Mouse (Mus musculus) MEL (cell line): ENCODE measurements around the gene Tmem132c. TPM values are rescaled to one million over a fixed set of nuclear protein-coding genes. Genes with fewer than 3 reads are reported as not detected.

Experiments used
- DNase-seq: peaks from one replicate; pipeline ENCODE4 v3.0.0; 2011; ENCODE audit warnings: low read depth, low spot score
- H3K27ac ChIP-seq: 2 replicates; pipeline ENCODE4 v1.5.1; 2012; ENCODE audit warnings: low read depth, mild to moderate bottlenecking, control low read depth, low read length, moderate library complexity; ENCODE audit not compliant: control insufficient read depth
- H3K27me3 ChIP-seq, 2 experiments: fragments of 150-350 bp in 1 of 2; sonication (generic) in 1 of 2; 2 replicates each; pipeline ENCODE4 v1.6.1; 2012; ENCODE audit warnings: low read length in 2 of 2, mild to moderate bottlenecking in 2 of 2, improper control_type of control experiment in 1 of 2, moderate library complexity in 1 of 2; ENCODE audit not compliant: insufficient read depth in 2 of 2, control insufficient read depth in 1 of 2
- H3K36me3 ChIP-seq, 2 experiments: 2 replicates each; pipeline ENCODE4 v1.6.1; 2012 to 2014; ENCODE audit warnings: low read length in 2 of 2, improper control_type of control experiment in 1 of 2, inconsistent platforms in 1 of 2, mild to moderate bottlenecking in 1 of 2; ENCODE audit not compliant: insufficient read depth in 2 of 2, control insufficient read depth in 1 of 2
- H3K4me1 ChIP-seq, 2 experiments: fragments of 150-350 bp in 1 of 2; sonication (generic) in 1 of 2; 2 replicates each; pipeline ENCODE4 v1.6.1; 2012; ENCODE audit warnings: low read length in 2 of 2, improper control_type of control experiment in 1 of 2, mild to moderate bottlenecking in 1 of 2; ENCODE audit not compliant: insufficient read depth in 2 of 2, control insufficient read depth in 1 of 2
- H3K4me3 ChIP-seq, 2 experiments: fragments of 150-350 bp in 1 of 2; sonication (generic) in 1 of 2; 2 replicates each; pipeline ENCODE4 v1.5.1; 2012; ENCODE audit warnings: low read depth in 2 of 2, low read length in 2 of 2, mild to moderate bottlenecking in 2 of 2, moderate library complexity in 2 of 2, control low read depth in 1 of 2, improper control_type of control experiment in 1 of 2; ENCODE audit not compliant: control insufficient read depth in 1 of 2, insufficient read depth in 1 of 2
- H3K79me2 ChIP-seq: 2 replicates; pipeline ENCODE4 v1.6.1; 2012; ENCODE audit warnings: mild to moderate bottlenecking, low read length, moderate library complexity; ENCODE audit not compliant: control insufficient read depth, poor library complexity, insufficient read depth
- H3K9ac ChIP-seq: 2 replicates; pipeline ENCODE4 v1.6.1; 2012; ENCODE audit warnings: low read depth, mild to moderate bottlenecking, control low read depth, low read length, moderate library complexity; ENCODE audit not compliant: control insufficient read depth, poor library complexity, severe bottlenecking
- H3K9me3 ChIP-seq: fragments of 150-350 bp; sonication (generic); replicated peaks from 2 replicates; pipeline ENCODE4 v1.6.1; 2012; ENCODE audit warnings: mild to moderate bottlenecking, low read length, improper control_type of control experiment, moderate library complexity; ENCODE audit not compliant: insufficient read depth
- BHLHE40 ChIP-seq: IDR thresholded peaks from 2 replicates; pipeline ENCODE4 v1.6.1; 2012; ENCODE audit warnings: low read depth, mild to moderate bottlenecking, inconsistent platforms, low read length, improper control_type of control experiment, borderline replicate concordance
- CHD1 ChIP-seq: IDR thresholded peaks from 2 replicates; pipeline ENCODE4 v1.6.1; 2012; ENCODE audit warnings: low read depth, mild to moderate bottlenecking, inconsistent platforms, low read length, improper control_type of control experiment
- CHD2 ChIP-seq: IDR thresholded peaks from 2 replicates; pipeline ENCODE4 v1.6.1; 2011; ENCODE audit warnings: low read length, improper control_type of control experiment
- CTCF ChIP-seq, 3 experiments: IDR thresholded peaks in 2 of 3; conservative IDR thresholded peaks in 1 of 3; 2 replicates each; pipeline ENCODE4 v1.5.1; 2011 to 2012; ENCODE audit warnings: low read length in 3 of 3, low read depth in 2 of 3, mild to moderate bottlenecking in 2 of 3, improper control_type of control experiment in 1 of 3, inconsistent platforms in 1 of 3, mixed read lengths in 1 of 3, moderate library complexity in 1 of 3; ENCODE audit not compliant: control insufficient read depth in 1 of 3, insufficient read depth in 1 of 3, poor library complexity in 1 of 3, severe bottlenecking in 1 of 3
- E2F4 ChIP-seq: IDR thresholded peaks from 2 replicates; pipeline ENCODE4 v1.6.1; 2011; ENCODE audit warnings: low read depth, low read length, improper control_type of control experiment, borderline replicate concordance
- GABPA ChIP-seq: IDR thresholded peaks from 2 replicates; pipeline ENCODE4 v1.6.1; 2012; ENCODE audit warnings: low read depth, mild to moderate bottlenecking, inconsistent platforms, low read length, improper control_type of control experiment, moderate library complexity
- HCFC1 ChIP-seq: IDR thresholded peaks from 2 replicates; pipeline ENCODE4 v1.6.1; 2012; ENCODE audit warnings: low read depth, mild to moderate bottlenecking, inconsistent platforms, low read length, improper control_type of control experiment, moderate library complexity
- JUND ChIP-seq: IDR thresholded peaks from 2 replicates; pipeline ENCODE4 v1.6.1; 2011; ENCODE audit warnings: low read depth, mild to moderate bottlenecking, improper control_type of control experiment, low read length
- MAZ ChIP-seq: IDR thresholded peaks from 2 replicates; pipeline ENCODE4 v1.6.1; 2012; ENCODE audit warnings: low read depth, mild to moderate bottlenecking, inconsistent platforms, low read length, improper control_type of control experiment
- MEF2A ChIP-seq: IDR thresholded peaks from 2 replicates; pipeline ENCODE4 v1.6.1; 2014; ENCODE audit warnings: low read depth, mild to moderate bottlenecking, inconsistent platforms, low read length, improper control_type of control experiment; ENCODE audit not compliant: poor library complexity, insufficient replicate concordance, severe bottlenecking; ENCODE audit errors: extremely low read depth
- MYC ChIP-seq: IDR thresholded peaks from 2 replicates; pipeline ENCODE4 v1.6.1; 2011; ENCODE audit warnings: low read depth, mild to moderate bottlenecking, low read length, improper control_type of control experiment, moderate library complexity
- NRF1 ChIP-seq: IDR thresholded peaks from 2 replicates; pipeline ENCODE4 v1.6.1; 2014; ENCODE audit warnings: low read depth, mild to moderate bottlenecking, inconsistent platforms, low read length, improper control_type of control experiment, moderate library complexity; ENCODE audit not compliant: poor library complexity, insufficient read depth, severe bottlenecking
- POLR2A ChIP-seq, 2 experiments: IDR thresholded peaks; 2 replicates each; pipeline ENCODE4 v1.6.1; 2011 to 2012; ENCODE audit warnings: low read length in 2 of 2, mild to moderate bottlenecking in 2 of 2, control low read depth in 1 of 2, improper control_type of control experiment in 1 of 2, low read depth in 1 of 2, moderate library complexity in 1 of 2; ENCODE audit not compliant: control insufficient read depth in 1 of 2, insufficient read depth in 1 of 2, poor library complexity in 1 of 2
- RCOR1 ChIP-seq: IDR thresholded peaks from 2 replicates; pipeline ENCODE4 v1.6.1; 2012; ENCODE audit warnings: low read depth, mild to moderate bottlenecking, inconsistent platforms, low read length, improper control_type of control experiment
- SIN3A ChIP-seq: IDR thresholded peaks from 2 replicates; pipeline ENCODE4 v1.6.1; 2012; ENCODE audit warnings: low read length, improper control_type of control experiment, inconsistent platforms
- SMC3 ChIP-seq: IDR thresholded peaks from 2 replicates; pipeline ENCODE4 v1.6.1; 2011; ENCODE audit warnings: low read depth, low read length, improper control_type of control experiment
- TAL1 ChIP-seq: IDR thresholded peaks from 2 replicates; pipeline ENCODE4 v1.6.1; 2012; ENCODE audit warnings: mild to moderate bottlenecking, inconsistent platforms, low read length, moderate library complexity, mixed read lengths
- TBP ChIP-seq: IDR thresholded peaks from 2 replicates; pipeline ENCODE4 v1.8.0; 2011; ENCODE audit warnings: low read depth, low read length, improper control_type of control experiment
- USF1 ChIP-seq: IDR thresholded peaks from 2 replicates; pipeline ENCODE4 v1.6.1; 2014; ENCODE audit warnings: low read depth, mild to moderate bottlenecking, inconsistent platforms, low read length, improper control_type of control experiment, moderate library complexity
- ZC3H11A ChIP-seq: IDR thresholded peaks from 2 replicates; pipeline ENCODE4 v1.6.1; 2012; ENCODE audit warnings: low read depth, mild to moderate bottlenecking, inconsistent platforms, low read length, improper control_type of control experiment
- polyA plus RNA-seq, 2 experiments: library from polyadenylated mRNA; stranded (reverse) in 1 of 2; unstranded in 1 of 2; fragments of >175 nt in 1 of 2; fragments of >200 nt in 1 of 2; gene quantifications; 2 replicates each; pipeline versions ENCODE4 v1.2.1 to v1.2.4; 2012; ENCODE audit warnings: low replicate concordance in 2 of 2, low read depth in 1 of 2; ENCODE audit not compliant: insufficient read length in 2 of 2, insufficient read depth in 1 of 2, missing spikeins in 1 of 2
- total RNA-seq: library from RNA; depleted of rRNA; stranded (reverse); fragments of 300-350 nt; gene quantifications from 2 replicates; pipeline ENCODE4 v1.2.3, GENCODE M21; 2012

The Tmem132c gene
- total and polyA plus RNA-seq, 3 experiments, result not detected

DNA sequence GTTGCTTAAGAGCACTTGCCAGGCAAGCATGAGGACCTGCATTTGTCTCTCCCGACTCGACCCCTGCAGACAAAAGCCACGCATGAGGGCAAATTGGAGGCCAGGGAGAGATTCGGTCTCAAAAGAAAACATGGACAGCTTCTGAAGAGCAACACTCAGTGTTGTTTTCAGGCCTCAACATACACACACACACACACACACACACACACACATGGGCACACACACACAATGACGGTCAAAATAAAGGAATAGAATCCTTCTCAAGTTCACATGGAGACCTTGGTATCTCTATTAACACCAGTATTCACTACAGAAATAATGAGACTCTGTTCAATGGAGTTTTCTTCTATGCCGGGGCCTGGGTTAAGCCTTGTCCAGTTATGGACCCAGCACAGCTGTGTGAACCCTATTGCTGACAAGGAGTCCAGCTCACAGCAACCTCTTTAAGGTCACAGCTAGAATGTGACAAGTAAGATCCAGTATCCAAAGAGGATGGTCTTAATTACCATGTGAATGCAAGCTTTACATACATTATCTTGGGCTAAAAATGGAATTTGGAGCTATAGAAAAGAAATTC is 325.6 kb downstream of the Tmem132c start:
- H3K9me3 ChIP-seq, result no peaks in the 10 kb centered on the region
- no peak overlapping the region for H3K27ac ChIP-seq
- no peak overlapping the region for H3K4me3 ChIP-seq
- no peaks in the 10 kb centered on the region for H3K4me1 ChIP-seq
- no peaks in the 10 kb centered on the region for H3K27me3 ChIP-seq
- TF ChIP-seq E2F4, result no peak
- TF ChIP-seq BHLHE40, result no peak
- TF ChIP-seq MYC, result no peak
- TF ChIP-seq TBP, result no peak
- TF ChIP-seq MAZ, result no peak
- TF ChIP-seq JUND, result no peak
- no peak for TF ChIP-seq CHD1
- TF ChIP-seq SMC3, result no peak
- no peak for TF ChIP-seq NRF1
- no peak for TF ChIP-seq CHD2
- TF ChIP-seq MEF2A, result no peak
- no peak for TF ChIP-seq POLR2A (IDR thresholded peaks at IDR 0.05; ENCODE audit: control insufficient read depth in 1 of 2, insufficient read depth in 1 of 2, low read depth in 1 of 2, low read length in 2 of 2, poor library complexity in 1 of 2)
- TF ChIP-seq SIN3A, result no peak
- TF ChIP-seq USF1, result no peak
- no peak for TF ChIP-seq HCFC1
- TF ChIP-seq GABPA, result no peak
- no peak for TF ChIP-seq CTCF (IDR thresholded peaks at IDR 0.05 in 2 of 3, conservative IDR thresholded peaks at IDR 0.05 in 1 of 3; ENCODE audit: control insufficient read depth in 1 of 3, insufficient read depth in 1 of 3, low read depth in 2 of 3, low read length in 3 of 3, poor library complexity in 1 of 3, severe bottlenecking in 1 of 3)
- no peak for TF ChIP-seq RCOR1
- no peak for TF ChIP-seq ZC3H11A
- H3K36me3 ChIP-seq, result no peaks in the 10 kb centered on the region
- H3K79me2 ChIP-seq, result no peaks in the 10 kb centered on the region
- no peak overlapping the region for H3K9ac ChIP-seq
- no peak for DNase-seq

- no peaks in the 10 kb centered on the region for H3K9me3 ChIP-seq
- H3K27me3 ChIP-seq, result no peaks in the 10 kb centered on the region
- no peak overlapping the region for H3K9ac ChIP-seq
- no peaks in the 10 kb centered on the region for H3K79me2 ChIP-seq
- no peaks in the 10 kb centered on the region for H3K4me1 ChIP-seq
- no peak overlapping the region for H3K4me3 ChIP-seq
- H3K36me3 ChIP-seq, result no peaks in the 10 kb centered on the region
- no peak overlapping the region for H3K27ac ChIP-seq
- no peak for DNase-seq
- TF ChIP-seq CTCF (IDR thresholded peaks at IDR 0.05 in 2 of 3, conservative IDR thresholded peaks at IDR 0.05 in 1 of 3; ENCODE audit: control insufficient read depth in 1 of 3, insufficient read depth in 1 of 3, low read depth in 2 of 3, low read length in 3 of 3, poor library complexity in 1 of 3, severe bottlenecking in 1 of 3) (peak; percentile 22 to 28 (median 26); a peak in 3 of 6 replicates), TAL1 (no peak)
- TF ChIP-seq, all 39 proteins: peak for 1
These were observed 335.8 kb downstream of the Tmem132c start for GRCm38 (mm10) chr5:127577419-127577818.
